Mouse (Mus musculus): ENCODE data around the gene Atp6v1c2. TPM values are rescaled to one million over a fixed set of nuclear protein-coding genes. Genes with fewer than 3 reads are reported as not detected.

The Atp6v1c2 gene
- polyA plus RNA-seq, 1 experiment, result 0.71 TPM

DNA sequence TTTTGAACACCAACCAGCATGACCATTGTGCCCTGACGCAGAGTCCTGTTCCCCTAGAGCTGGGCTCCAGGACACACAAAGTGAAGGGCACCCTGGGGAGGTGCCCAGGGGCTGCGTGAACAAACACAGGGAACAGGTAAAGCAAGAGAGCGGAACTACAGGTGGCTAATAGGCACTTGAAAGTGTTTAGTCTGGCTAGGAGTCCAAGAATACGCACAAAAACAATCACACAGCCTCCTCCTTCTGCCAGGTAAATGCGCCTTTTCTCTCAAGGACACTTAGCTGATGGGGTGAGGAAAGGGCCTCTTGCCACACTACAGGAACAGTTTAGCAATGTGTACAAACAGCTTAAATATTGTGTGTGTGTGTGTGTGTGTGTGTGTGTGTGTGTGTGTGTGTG, 13.1 kb downstream of the Atp6v1c2 start:
- WGBS, result 96% methylated on average over 5 of the region's 5 CpGs

DNA sequence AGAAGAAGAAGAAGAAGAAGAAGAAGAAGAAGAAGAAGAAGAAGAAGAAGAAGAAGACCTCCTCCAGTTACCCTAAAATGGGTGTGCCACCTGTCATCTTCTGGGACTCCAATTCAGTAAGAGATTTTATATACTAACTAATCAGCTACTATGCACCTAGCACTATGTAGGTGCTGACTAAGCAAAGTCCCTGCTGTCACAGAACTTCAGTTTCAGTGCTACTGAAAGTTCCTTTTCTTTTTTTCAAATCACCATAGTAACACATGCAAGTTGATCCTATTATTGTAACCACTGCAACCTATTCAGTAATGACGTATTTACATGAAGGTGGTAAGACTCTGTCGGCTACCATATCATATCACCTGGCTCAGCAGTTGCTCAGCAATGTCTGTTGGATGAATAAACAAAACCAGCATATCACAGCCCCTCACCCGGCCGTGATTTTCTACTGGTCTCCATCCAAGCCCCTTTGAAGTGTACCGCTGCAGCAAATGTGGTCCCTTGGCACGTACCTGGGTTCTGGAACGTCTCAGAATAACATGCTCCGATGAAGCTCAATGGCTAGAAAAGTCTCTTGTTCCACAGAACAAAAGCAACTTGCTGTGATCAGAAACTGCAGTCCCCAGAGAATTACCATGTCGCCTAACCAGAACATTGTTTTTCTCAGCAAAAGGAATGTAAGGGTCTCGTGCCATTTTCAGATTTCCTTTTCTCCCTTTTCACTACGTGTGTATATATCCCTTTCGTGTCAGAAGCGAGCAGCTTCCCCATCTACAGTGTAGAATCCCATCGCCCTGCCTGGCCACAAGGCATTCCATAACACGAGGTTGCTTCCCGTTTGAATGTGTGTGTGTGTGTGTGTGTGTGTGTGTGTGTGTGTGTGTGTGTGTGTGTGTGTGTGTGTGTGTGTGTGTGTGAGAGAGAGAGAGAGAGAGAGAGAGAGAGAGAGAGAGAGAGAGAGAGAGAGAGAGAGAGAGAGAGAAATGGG, 18.0 kb downstream of the Atp6v1c2 start:
- Histone ChIP-seq H3K4me1 (replicated peaks; ENCODE audit: control insufficient read depth, insufficient read depth, low read length) (no peaks in the 10 kb centered on the region), H3K27me3 (ENCODE audit: control insufficient read depth, insufficient read depth, low read length) (no peaks in the 10 kb centered on the region), H3K36me3 (ENCODE audit: control insufficient read depth, insufficient read depth, low read length) (no peaks in the 10 kb centered on the region), H3K4me3 (ENCODE audit: control insufficient read depth, insufficient read depth, low read length) (no peak overlapping the region), H3K27ac (ENCODE audit: control insufficient read depth, insufficient read depth, low read length) (no peak overlapping the region)
- WGBS, result 80% methylated on average over 16 of the region's 16 CpGs
- DNase-seq, result no peak
- TF ChIP-seq CTCF (IDR thresholded peaks at IDR 0.05; ENCODE audit: borderline replicate concordance, control insufficient read depth, extremely low read depth, insufficient read depth, low read length, poor library complexity) (no peak), POLR2A (IDR thresholded peaks at IDR 0.05; ENCODE audit: control insufficient read depth, extremely low read depth, insufficient read depth, low read length, poor library complexity) (no peak)

More for the DNA sequence above, 13.1 kb downstream of the Atp6v1c2 start:
- no peak for DNase-seq
- no peaks in the 10 kb centered on the region for H3K27me3 ChIP-seq (ENCODE audit: control insufficient read depth, insufficient read depth, low read length)
- H3K4me3 ChIP-seq (ENCODE audit: control insufficient read depth, insufficient read depth, low read length), result no peak overlapping the region
- H3K4me1 ChIP-seq (replicated peaks; ENCODE audit: control insufficient read depth, insufficient read depth, low read length), result no peaks in the 10 kb centered on the region
- TF ChIP-seq CTCF (IDR thresholded peaks at IDR 0.05; ENCODE audit: borderline replicate concordance, control insufficient read depth, extremely low read depth, insufficient read depth, low read length, poor library complexity) (no peak), POLR2A (IDR thresholded peaks at IDR 0.05; ENCODE audit: control insufficient read depth, extremely low read depth, insufficient read depth, low read length, poor library complexity) (no peak)
- H3K36me3 ChIP-seq (ENCODE audit: control insufficient read depth, insufficient read depth, low read length), result no peaks in the 10 kb centered on the region
- no peak overlapping the region for H3K27ac ChIP-seq (ENCODE audit: control insufficient read depth, insufficient read depth, low read length)

DNA sequence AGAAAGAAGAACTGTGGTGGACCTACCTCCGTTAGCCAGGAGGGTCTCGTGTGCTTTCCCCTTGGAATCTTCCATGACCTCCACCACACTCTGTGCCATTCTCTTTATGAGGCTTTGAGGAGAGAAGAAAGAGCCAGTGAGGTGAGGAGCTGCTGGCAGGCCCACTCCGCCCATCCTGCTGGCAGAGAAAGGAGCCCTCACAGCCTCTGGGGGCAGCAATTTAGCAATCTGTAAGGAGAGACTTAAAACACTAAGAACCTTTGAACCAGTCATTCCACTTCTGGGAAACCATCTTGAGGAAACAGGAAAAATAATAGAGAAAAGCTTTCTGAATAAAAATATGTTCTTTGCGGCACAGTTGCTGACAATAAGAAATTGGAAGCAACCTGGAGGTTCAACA, 20.9 kb downstream of the Atp6v1c2 start:
- 50% methylated on average over 4 of the region's 4 CpGs for WGBS
- TF ChIP-seq CTCF (IDR thresholded peaks at IDR 0.05; ENCODE audit: borderline replicate concordance, control insufficient read depth, extremely low read depth, insufficient read depth, low read length, poor library complexity), result no peak
- TF ChIP-seq POLR2A (IDR thresholded peaks at IDR 0.05; ENCODE audit: control insufficient read depth, extremely low read depth, insufficient read depth, low read length, poor library complexity), result no peak
- DNase-seq, result no peak

DNA sequence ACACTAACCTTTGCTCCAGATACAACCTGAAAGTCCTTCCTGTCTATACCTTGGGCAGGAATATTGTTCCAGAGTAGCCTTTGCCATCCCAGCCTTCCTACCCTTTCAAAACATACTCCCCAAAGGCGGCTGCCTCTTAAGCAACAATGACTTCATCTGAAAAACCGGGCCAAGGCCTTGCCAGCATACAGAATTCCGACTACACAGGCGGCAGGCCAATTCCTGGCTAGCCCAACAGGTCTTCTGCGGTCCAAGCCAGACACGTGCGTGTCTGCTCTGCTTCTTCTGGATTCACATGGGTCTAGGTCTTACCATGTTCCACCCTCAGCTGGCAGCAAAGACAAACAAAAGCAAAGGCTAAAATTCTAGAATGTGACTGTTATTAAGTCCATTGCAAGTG, 23.7 kb downstream of the Atp6v1c2 start:
- H3K4me3 ChIP-seq (ENCODE audit: control insufficient read depth, insufficient read depth, low read length), result no peak overlapping the region
- TF ChIP-seq POLR2A (IDR thresholded peaks at IDR 0.05; ENCODE audit: control insufficient read depth, extremely low read depth, insufficient read depth, low read length, poor library complexity), result no peak
- TF ChIP-seq CTCF (IDR thresholded peaks at IDR 0.05; ENCODE audit: borderline replicate concordance, control insufficient read depth, extremely low read depth, insufficient read depth, low read length, poor library complexity), result no peak
- no peaks in the 10 kb centered on the region for H3K27me3 ChIP-seq (ENCODE audit: control insufficient read depth, insufficient read depth, low read length)
- H3K27ac ChIP-seq (ENCODE audit: control insufficient read depth, insufficient read depth, low read length), result no peak overlapping the region
- H3K4me1 ChIP-seq (replicated peaks; ENCODE audit: control insufficient read depth, insufficient read depth, low read length), result no peaks in the 10 kb centered on the region
- DNase-seq, result no peak
- 93% methylated on average over 7 of the region's 7 CpGs for WGBS
- H3K36me3 ChIP-seq (ENCODE audit: control insufficient read depth, insufficient read depth, low read length), result no peaks in the 10 kb centered on the region

More for the DNA sequence above, 20.9 kb downstream of the Atp6v1c2 start:
- no peaks in the 10 kb centered on the region for H3K36me3 ChIP-seq (ENCODE audit: control insufficient read depth, insufficient read depth, low read length)
- no peak overlapping the region for H3K4me3 ChIP-seq (ENCODE audit: control insufficient read depth, insufficient read depth, low read length)
- H3K27me3 ChIP-seq (ENCODE audit: control insufficient read depth, insufficient read depth, low read length), result no peaks in the 10 kb centered on the region
- no peaks in the 10 kb centered on the region for H3K4me1 ChIP-seq (replicated peaks; ENCODE audit: control insufficient read depth, insufficient read depth, low read length)
- no peak overlapping the region for H3K27ac ChIP-seq (ENCODE audit: control insufficient read depth, insufficient read depth, low read length)

DNA sequence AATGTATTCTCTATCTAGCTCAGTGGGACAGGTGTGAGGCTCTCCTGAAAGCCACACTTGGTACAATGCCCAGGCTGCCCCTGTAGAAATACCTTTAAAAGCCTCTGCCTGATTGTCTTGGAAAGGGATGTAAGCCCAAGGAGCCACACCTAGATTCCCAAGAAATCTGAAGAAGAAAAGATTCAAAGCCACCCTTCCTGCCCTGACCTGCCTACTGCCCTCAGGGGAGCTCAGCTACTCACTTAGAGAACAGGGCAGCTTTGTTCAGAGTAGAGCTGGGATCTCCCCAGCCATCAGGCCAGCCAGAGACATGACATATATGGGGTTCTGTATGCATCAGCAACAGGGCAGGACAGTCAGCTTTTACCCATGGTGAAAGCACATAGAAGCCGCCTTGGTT, 29.3 kb downstream of the Atp6v1c2 start:
- DNase-seq, result no peak
- WGBS, result 100% methylated on average over 1 of the region's 1 CpGs
- no peak overlapping the region for H3K27ac ChIP-seq (ENCODE audit: control insufficient read depth, insufficient read depth, low read length)
- H3K4me1 ChIP-seq (replicated peaks; ENCODE audit: control insufficient read depth, insufficient read depth, low read length), result no peaks in the 10 kb centered on the region
- TF ChIP-seq CTCF (IDR thresholded peaks at IDR 0.05; ENCODE audit: borderline replicate concordance, control insufficient read depth, extremely low read depth, insufficient read depth, low read length, poor library complexity), result no peak
- no peak for TF ChIP-seq POLR2A (IDR thresholded peaks at IDR 0.05; ENCODE audit: control insufficient read depth, extremely low read depth, insufficient read depth, low read length, poor library complexity)
- H3K36me3 ChIP-seq (ENCODE audit: control insufficient read depth, insufficient read depth, low read length), result no peaks in the 10 kb centered on the region
- no peak overlapping the region for H3K4me3 ChIP-seq (ENCODE audit: control insufficient read depth, insufficient read depth, low read length)
- no peaks in the 10 kb centered on the region for H3K27me3 ChIP-seq (ENCODE audit: control insufficient read depth, insufficient read depth, low read length)

DNA sequence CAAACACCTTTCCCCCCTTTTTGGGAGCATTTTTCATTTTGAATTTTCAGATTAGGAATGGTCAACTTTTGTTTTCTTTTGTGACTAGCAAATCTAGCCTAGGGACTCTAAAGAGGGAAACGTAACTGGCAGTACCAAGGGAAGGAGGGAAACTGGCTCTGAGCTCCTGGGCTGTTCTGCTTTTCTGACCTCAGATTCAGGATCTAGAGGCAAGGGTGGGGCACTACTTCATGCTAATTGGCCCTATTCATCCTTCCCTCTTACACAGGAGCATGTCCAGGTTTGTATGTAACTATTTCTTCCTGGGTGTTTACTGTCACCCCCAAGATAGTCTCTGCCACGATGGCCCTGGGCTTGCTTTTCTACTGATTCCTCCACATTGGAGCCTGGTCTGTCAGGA, 32.3 kb downstream of the Atp6v1c2 start:
- no peaks in the 10 kb centered on the region for H3K4me1 ChIP-seq (replicated peaks; ENCODE audit: control insufficient read depth, insufficient read depth, low read length)
- 73% methylated on average over 2 of the region's 2 CpGs for WGBS
- no peak overlapping the region for H3K4me3 ChIP-seq (ENCODE audit: control insufficient read depth, insufficient read depth, low read length)
- no peaks in the 10 kb centered on the region for H3K27me3 ChIP-seq (ENCODE audit: control insufficient read depth, insufficient read depth, low read length)
- H3K36me3 ChIP-seq (ENCODE audit: control insufficient read depth, insufficient read depth, low read length), result no peaks in the 10 kb centered on the region
- DNase-seq, result no peak
- no peak overlapping the region for H3K27ac ChIP-seq (ENCODE audit: control insufficient read depth, insufficient read depth, low read length)
- TF ChIP-seq POLR2A (IDR thresholded peaks at IDR 0.05; ENCODE audit: control insufficient read depth, extremely low read depth, insufficient read depth, low read length, poor library complexity) (no peak), CTCF (IDR thresholded peaks at IDR 0.05; ENCODE audit: borderline replicate concordance, control insufficient read depth, extremely low read depth, insufficient read depth, low read length, poor library complexity) (no peak)
